Mouse (Mus musculus): Measurements from ENCODE around the gene Atxn7. TPM values are rescaled to one million over a fixed set of nuclear protein-coding genes. Genes with fewer than 3 reads are reported as not detected.

Gene Atxn7
- polyA plus RNA-seq, 2 experiments = 1.1 to 3.0 TPM

- no peaks in the 10 kb centered on the region for H3K9me3 ChIP-seq (ENCODE audit: control insufficient read depth, low read length)
- H3K27me3 ChIP-seq (ENCODE audit: control insufficient read depth, insufficient read depth, low read length) = no peaks in the 10 kb centered on the region
- peaks cover 0 to 6% of the 10 kb centered on the region in 2 experiments; a peak in 2 of 4 replicates for H3K4me1 ChIP-seq (replicated peaks; ENCODE audit: control insufficient read depth in 2 of 2, insufficient read depth in 2 of 2, low read length in 1 of 2)
- TF ChIP-seq EP300 (IDR thresholded peaks at IDR 0.05; ENCODE audit: low read depth) (no peak), CTCF (IDR thresholded peaks at IDR 0.05; ENCODE audit: low read depth) (no peak)
- H3K27ac ChIP-seq = no peak overlapping the region
- no peak overlapping the region for H3K9ac ChIP-seq (replicated peaks)
- no peaks in the 10 kb centered on the region for H3K36me3 ChIP-seq (replicated peaks; ENCODE audit: control insufficient read depth, insufficient read depth, low read depth)
- 64% methylated on average over 5 of the region's 5 CpGs for WGBS (ENCODE audit: insufficient replicate concordance)
- H3K4me2 ChIP-seq (ENCODE audit: low read depth) = no peak overlapping the region
- DNase-seq (ENCODE audit: low read depth in 3 of 3, low spot score in 3 of 3) = no peak
- ATAC-seq (ENCODE audit: insufficient read depth) = no peak
- no peak overlapping the region for H3K4me3 ChIP-seq (ENCODE audit: insufficient read depth in 1 of 2, low read depth in 2 of 2, low read length in 2 of 2)
These were observed 7.2 kb downstream of the Atxn7 start for GRCm38 (mm10) chr14:13968476-13968875.

GRCm38 (mm10) chr14:13970513-13970912 is 9.3 kb downstream of the Atxn7 start:
- H3K9ac ChIP-seq (replicated peaks) = no peak overlapping the region
- DNase-seq (ENCODE audit: low read depth in 3 of 3, low spot score in 3 of 3) (no peak), ATAC-seq (ENCODE audit: insufficient read depth) (no peak)
- no peaks in the 10 kb centered on the region for H3K36me3 ChIP-seq (replicated peaks; ENCODE audit: control insufficient read depth, insufficient read depth, low read depth)
- H3K27me3 ChIP-seq (ENCODE audit: control insufficient read depth, insufficient read depth, low read length) = no peaks in the 10 kb centered on the region
- peaks cover 0 to 6% of the 10 kb centered on the region in 2 experiments; a peak in 2 of 4 replicates for H3K4me1 ChIP-seq (replicated peaks; ENCODE audit: control insufficient read depth in 2 of 2, insufficient read depth in 2 of 2, low read length in 1 of 2)
- no peak overlapping the region for H3K4me3 ChIP-seq (ENCODE audit: insufficient read depth in 1 of 2, low read depth in 2 of 2, low read length in 2 of 2)
- 69% methylated on average over 3 of the region's 3 CpGs for WGBS (ENCODE audit: insufficient replicate concordance)
- no peak overlapping the region for H3K27ac ChIP-seq
- no peaks in the 10 kb centered on the region for H3K9me3 ChIP-seq (ENCODE audit: control insufficient read depth, low read length)
- TF ChIP-seq EP300 (IDR thresholded peaks at IDR 0.05; ENCODE audit: low read depth) = no peak
- TF ChIP-seq CTCF (IDR thresholded peaks at IDR 0.05; ENCODE audit: low read depth) = no peak
- no peak overlapping the region for H3K4me2 ChIP-seq (ENCODE audit: low read depth)

- WGBS (ENCODE audit: insufficient replicate concordance) = 29% methylated on average over 6 of the region's 6 CpGs
- ATAC-seq (ENCODE audit: insufficient read depth) = no peak
These were observed 10.5 kb downstream of the Atxn7 start for GRCm38 (mm10) chr14:13971644-13972234.

DNA sequence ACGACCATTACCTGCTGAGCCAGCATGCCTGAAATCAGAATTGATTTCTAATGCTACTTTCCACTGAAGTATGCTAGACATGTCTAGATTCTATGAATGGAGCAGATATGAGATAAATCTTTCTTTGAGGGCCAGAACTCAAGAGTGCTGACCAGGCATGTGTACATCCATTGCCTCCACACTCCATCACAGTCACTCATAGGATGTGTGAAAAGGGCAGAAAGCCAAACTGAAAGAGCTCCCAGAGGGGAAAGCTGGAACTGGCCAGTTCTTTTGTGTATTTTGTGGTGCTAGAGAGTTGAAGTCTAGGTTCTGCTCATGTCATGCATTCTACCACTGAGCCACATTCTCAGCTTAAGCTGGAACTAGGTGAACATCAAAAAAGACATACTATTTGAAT is 16.3 kb downstream of the Atxn7 start:
- ATAC-seq (ENCODE audit: insufficient read depth) (no peak), DNase-seq (ENCODE audit: low read depth in 3 of 3, low spot score in 3 of 3) (no peak)
- no peak overlapping the region for H3K4me2 ChIP-seq (ENCODE audit: low read depth)
- H3K27ac ChIP-seq = no peak overlapping the region
- H3K27me3 ChIP-seq (ENCODE audit: control insufficient read depth, insufficient read depth, low read length) = no peaks in the 10 kb centered on the region
- no peak overlapping the region for H3K9ac ChIP-seq (replicated peaks)
- no peaks in the 10 kb centered on the region for H3K9me3 ChIP-seq (ENCODE audit: control insufficient read depth, low read length)
- WGBS (ENCODE audit: insufficient replicate concordance) = 50% methylated on average over 1 of the region's 1 CpGs
- H3K4me3 ChIP-seq (ENCODE audit: insufficient read depth in 1 of 2, low read depth in 2 of 2, low read length in 2 of 2) = no peak overlapping the region
- H3K36me3 ChIP-seq (replicated peaks; ENCODE audit: control insufficient read depth, insufficient read depth, low read depth) = no peaks in the 10 kb centered on the region
- H3K4me1 ChIP-seq (replicated peaks; ENCODE audit: control insufficient read depth in 2 of 2, insufficient read depth in 2 of 2, low read length in 1 of 2) = no peaks in the 10 kb centered on the region
- TF ChIP-seq EP300 (IDR thresholded peaks at IDR 0.05; ENCODE audit: low read depth) (no peak), CTCF (IDR thresholded peaks at IDR 0.05; ENCODE audit: low read depth) (no peak)

More at GRCm38 (mm10) chr14:13971644-13972234, 10.5 kb downstream of the Atxn7 start:
- no peak overlapping the region for H3K4me2 ChIP-seq (ENCODE audit: low read depth)
- H3K9ac ChIP-seq (replicated peaks) = no peak overlapping the region
- H3K9me3 ChIP-seq (ENCODE audit: control insufficient read depth, low read length) = no peaks in the 10 kb centered on the region
- no peak for DNase-seq (ENCODE audit: low read depth in 3 of 3, low spot score in 3 of 3)
- TF ChIP-seq EP300 (IDR thresholded peaks at IDR 0.05; ENCODE audit: low read depth) (no peak), CTCF (IDR thresholded peaks at IDR 0.05; ENCODE audit: low read depth) (no peak)
- no peaks in the 10 kb centered on the region for H3K36me3 ChIP-seq (replicated peaks; ENCODE audit: control insufficient read depth, insufficient read depth, low read depth)
- H3K27me3 ChIP-seq (ENCODE audit: control insufficient read depth, insufficient read depth, low read length) = no peaks in the 10 kb centered on the region
- no peak overlapping the region for H3K4me3 ChIP-seq (ENCODE audit: insufficient read depth in 1 of 2, low read depth in 2 of 2, low read length in 2 of 2)
- H3K27ac ChIP-seq = no peak overlapping the region
- peaks cover 0 to 6% of the 10 kb centered on the region in 2 experiments; a peak in 2 of 4 replicates for H3K4me1 ChIP-seq (replicated peaks; ENCODE audit: control insufficient read depth in 2 of 2, insufficient read depth in 2 of 2, low read length in 1 of 2)

DNA sequence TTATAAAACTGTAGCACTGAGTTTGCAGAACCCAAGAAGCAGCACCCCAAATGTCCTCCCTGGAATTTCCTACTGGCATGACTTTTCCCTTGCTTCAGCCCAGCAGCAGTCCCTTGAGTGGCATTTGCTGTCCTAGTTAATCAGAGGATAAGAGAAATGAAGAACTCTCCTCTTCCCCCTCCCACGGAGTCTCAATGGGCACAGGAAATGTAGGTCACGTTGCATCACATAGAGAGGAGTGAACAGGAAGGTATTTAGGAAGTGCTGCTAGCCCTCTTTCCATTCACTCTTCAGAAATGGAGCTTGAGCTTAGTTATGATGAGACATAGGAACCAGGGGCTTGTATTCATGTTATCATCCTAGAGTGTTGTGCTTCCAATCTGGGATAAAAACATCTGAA is 20.0 kb downstream of the Atxn7 start:
- H3K4me2 ChIP-seq (ENCODE audit: low read depth) = no peak overlapping the region
- no peaks in the 10 kb centered on the region for H3K36me3 ChIP-seq (replicated peaks; ENCODE audit: control insufficient read depth, insufficient read depth, low read depth)
- no peak overlapping the region for H3K4me3 ChIP-seq (ENCODE audit: insufficient read depth in 1 of 2, low read depth in 2 of 2, low read length in 2 of 2)
- 8% methylated on average over 2 of the region's 2 CpGs for WGBS (ENCODE audit: insufficient replicate concordance)
- no peak for TF ChIP-seq CTCF (IDR thresholded peaks at IDR 0.05; ENCODE audit: low read depth)
- H3K9ac ChIP-seq (replicated peaks) = no peak overlapping the region
- no peaks in the 10 kb centered on the region for H3K9me3 ChIP-seq (ENCODE audit: control insufficient read depth, low read length)
- DNase-seq (ENCODE audit: low read depth in 3 of 3, low spot score in 3 of 3) (no peak), ATAC-seq (ENCODE audit: insufficient read depth) (no peak)
- H3K4me1 ChIP-seq (replicated peaks; ENCODE audit: control insufficient read depth in 2 of 2, insufficient read depth in 2 of 2, low read length in 1 of 2) = no peaks in the 10 kb centered on the region
- no peak overlapping the region for H3K27ac ChIP-seq
- H3K27me3 ChIP-seq (ENCODE audit: control insufficient read depth, insufficient read depth, low read length) = no peaks in the 10 kb centered on the region
